Mouse (Mus musculus): Measurements from ENCODE around the gene Hoxc6. TPM values are rescaled to one million over a fixed set of nuclear protein-coding genes. Genes with fewer than 3 reads are reported as not detected.

Gene Hoxc6
- polyA plus RNA-seq, 1 experiment from 2014 or later: 0.11 TPM

DNA sequence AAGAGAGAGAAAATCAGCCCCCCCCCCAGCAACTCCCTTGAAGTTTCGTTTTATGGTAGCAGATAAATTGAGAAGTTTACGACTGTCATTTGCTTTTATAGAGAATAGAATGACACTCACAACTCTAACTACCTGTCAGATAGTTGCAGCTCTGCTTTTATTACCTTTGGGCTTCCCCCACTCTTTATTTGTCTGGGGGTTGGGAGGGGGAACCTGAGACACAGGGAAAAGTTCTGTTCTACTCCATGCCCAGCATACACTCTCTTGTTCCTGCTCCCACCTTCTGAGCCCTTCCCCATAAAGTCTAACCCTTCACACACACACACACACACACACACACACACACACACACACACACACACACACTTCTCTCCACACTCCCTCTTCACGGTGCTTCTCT, 5.2 kb upstream of the Hoxc6 start:
- Histone ChIP-seq H3K9ac (no peak overlapping the region), H3K9me3 (replicated peaks) (no peaks in the 10 kb centered on the region), H3K27ac (replicated peaks) (no peak overlapping the region), H3K4me3 (replicated peaks) (no peak overlapping the region), H3K36me3 (no peaks in the 10 kb centered on the region), H3K27me3 (peaks cover 95% of the 10 kb centered on the region), H3K4me1 (peaks cover 6% of the 10 kb centered on the region; the same call in 1 of the 2 replicates), H3K4me2 (replicated peaks) (no peak overlapping the region)
- ATAC-seq (ENCODE audit: insufficient number of reproducible peaks, low FRiP score, low TSS enrichment, low read depth): no peak
- WGBS: 3% methylated on average over 3 of the region's 3 CpGs

DNA sequence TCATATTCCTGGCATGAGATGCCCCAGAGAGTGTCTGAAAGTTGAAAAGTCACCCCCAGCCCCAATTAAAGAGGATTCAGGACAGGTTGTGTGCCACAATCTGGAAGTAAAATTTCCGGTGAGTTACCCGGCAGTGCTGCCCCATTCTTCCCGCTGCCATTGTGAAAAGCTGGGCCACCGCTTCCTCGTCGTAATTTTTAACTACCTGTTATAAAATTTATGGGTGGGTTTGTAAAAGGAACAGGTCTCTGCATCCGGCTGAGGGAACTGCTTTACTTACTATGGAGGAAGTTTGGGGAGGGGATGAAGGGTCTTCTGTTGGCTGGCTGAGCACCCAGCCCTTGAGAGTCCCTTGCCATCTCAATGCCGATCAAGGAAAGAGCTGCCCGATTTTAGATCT, 1.5 kb upstream of the Hoxc6 start:
- no peaks in the 10 kb centered on the region for H3K9me3 ChIP-seq (replicated peaks)
- H3K4me3 ChIP-seq (replicated peaks): no peak overlapping the region
- H3K27me3 ChIP-seq: peaks cover 97% of the 10 kb centered on the region
- H3K4me2 ChIP-seq (replicated peaks): no peak overlapping the region
- no peak overlapping the region for H3K9ac ChIP-seq
- no peaks in the 10 kb centered on the region for H3K36me3 ChIP-seq
- ATAC-seq (ENCODE audit: insufficient number of reproducible peaks, low FRiP score, low TSS enrichment, low read depth): no peak
- H3K27ac ChIP-seq (replicated peaks): no peak overlapping the region
- WGBS: 2% methylated on average over 9 of the region's 9 CpGs
- peaks cover 19% of the 10 kb centered on the region for H3K4me1 ChIP-seq

DNA sequence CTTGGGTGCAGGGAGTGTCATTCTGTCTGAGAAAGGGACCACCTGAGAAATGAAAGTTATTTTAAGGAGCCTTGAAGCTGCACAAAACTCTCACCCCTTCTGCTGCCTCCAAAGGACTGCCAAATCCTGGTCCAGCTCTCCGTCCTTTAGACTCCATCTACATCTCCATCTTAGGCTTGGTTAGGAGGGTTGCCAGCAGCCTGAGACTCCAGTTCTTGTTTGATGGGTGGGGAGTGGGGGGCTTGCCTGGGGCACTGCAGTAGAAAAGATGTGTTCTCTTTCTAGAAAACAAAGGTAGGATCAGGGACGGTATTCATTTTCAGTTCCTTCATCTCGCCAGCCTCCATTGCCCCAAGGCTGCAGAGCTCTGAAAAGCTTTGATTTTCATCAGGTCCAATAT, 626 bp upstream of the Hoxc6 start:
- 3% methylated on average over 3 of the region's 3 CpGs for WGBS
- Histone ChIP-seq H3K4me2 (replicated peaks) (no peak overlapping the region), H3K9ac (no peak overlapping the region), H3K9me3 (replicated peaks) (no peaks in the 10 kb centered on the region), H3K4me1 (peaks cover 19% of the 10 kb centered on the region), H3K36me3 (no peaks in the 10 kb centered on the region), H3K4me3 (replicated peaks) (no peak overlapping the region), H3K27ac (replicated peaks) (no peak overlapping the region), H3K27me3 (peaks cover 97% of the 10 kb centered on the region)
- ATAC-seq (ENCODE audit: insufficient number of reproducible peaks, low FRiP score, low TSS enrichment, low read depth): no peak

DNA sequence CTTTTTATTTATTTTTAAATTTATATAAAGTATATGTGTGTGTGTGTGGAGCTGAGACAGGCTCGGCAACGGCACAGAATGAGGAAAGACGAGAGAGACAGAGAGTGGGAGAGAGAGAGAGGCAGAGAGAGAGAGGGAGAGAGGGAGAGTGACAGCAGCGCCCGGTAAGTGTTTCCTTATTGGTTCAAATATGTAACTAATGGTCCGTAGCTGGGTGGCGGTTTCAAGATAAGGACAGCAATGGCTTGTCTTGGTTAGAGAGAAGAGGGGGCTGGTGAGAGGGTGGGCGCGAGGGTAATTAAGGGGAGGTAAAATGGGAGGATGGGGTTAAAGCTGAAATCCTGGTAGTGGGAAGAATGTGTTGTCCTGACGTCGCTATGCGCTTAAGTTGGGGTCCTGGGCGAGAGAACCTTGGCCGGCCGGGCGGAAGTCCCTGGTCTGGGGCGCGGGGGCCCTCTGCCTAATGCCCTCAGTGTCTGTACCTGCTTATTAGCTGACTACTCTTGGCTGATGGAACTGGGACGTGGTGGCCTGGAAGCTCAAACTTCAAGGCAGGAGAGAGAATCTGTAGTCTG, 638 bp downstream of the Hoxc6 start:
- Histone ChIP-seq H3K9me3 (replicated peaks) (no peaks in the 10 kb centered on the region), H3K27me3 (peaks cover 97% of the 10 kb centered on the region), H3K36me3 (no peaks in the 10 kb centered on the region), H3K27ac (replicated peaks) (no peak overlapping the region), H3K4me1 (peaks cover 19% of the 10 kb centered on the region), H3K9ac (no peak overlapping the region), H3K4me2 (replicated peaks) (peak overlapping the region; percentile 79), H3K4me3 (replicated peaks) (peak overlapping the region; percentile 47)
- ATAC-seq (ENCODE audit: insufficient number of reproducible peaks, low FRiP score, low TSS enrichment, low read depth): no peak
- WGBS: under 1% methylated on average over 19 of the region's 19 CpGs

DNA sequence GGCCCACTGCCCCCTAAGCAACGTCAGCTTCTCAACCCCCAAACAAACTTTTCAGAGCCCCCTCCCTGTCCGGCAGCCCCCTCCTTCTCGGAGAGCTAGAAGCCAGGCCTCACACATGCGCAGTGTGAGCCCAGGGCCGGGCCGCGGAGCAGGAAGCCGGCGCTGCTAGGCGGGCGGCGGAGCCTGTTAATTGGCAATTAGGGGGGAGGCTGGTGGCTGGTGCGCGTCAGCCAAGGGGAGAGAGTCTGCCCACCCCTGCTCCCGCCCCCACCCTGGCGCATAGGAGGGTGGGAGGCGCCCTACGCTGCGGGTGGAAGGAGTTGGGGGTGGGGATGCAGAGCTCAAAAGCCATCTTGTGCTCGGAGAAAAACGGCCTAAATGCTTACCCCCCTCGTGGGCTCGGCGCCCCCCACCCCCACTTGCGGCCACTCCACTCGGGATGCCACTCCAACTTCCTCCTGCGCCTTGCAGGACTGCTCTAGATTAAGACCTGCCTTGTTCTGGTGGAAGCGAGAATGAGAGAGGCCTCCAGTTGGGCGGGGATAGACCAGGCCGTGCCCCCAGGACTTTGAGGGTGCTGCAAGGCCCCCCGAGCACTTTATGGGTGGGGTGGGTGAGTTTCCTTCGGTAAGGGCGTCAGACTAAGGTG, 1.2 kb downstream of the Hoxc6 start:
- ATAC-seq (ENCODE audit: insufficient number of reproducible peaks, low FRiP score, low TSS enrichment, low read depth): peak; percentile 47; the same call in 1 of the 2 replicates
- Histone ChIP-seq H3K27ac (replicated peaks) (no peak overlapping the region), H3K4me1 (peaks cover 19% of the 10 kb centered on the region), H3K4me3 (replicated peaks) (peak overlapping the region; percentile 47), H3K9ac (peak overlapping the region; percentile 26), H3K4me2 (replicated peaks) (peak overlapping the region; percentile 79), H3K9me3 (replicated peaks) (no peaks in the 10 kb centered on the region), H3K27me3 (peaks cover 98% of the 10 kb centered on the region), H3K36me3 (no peaks in the 10 kb centered on the region)
- under 1% methylated on average over 33 of the region's 33 CpGs for WGBS

DNA sequence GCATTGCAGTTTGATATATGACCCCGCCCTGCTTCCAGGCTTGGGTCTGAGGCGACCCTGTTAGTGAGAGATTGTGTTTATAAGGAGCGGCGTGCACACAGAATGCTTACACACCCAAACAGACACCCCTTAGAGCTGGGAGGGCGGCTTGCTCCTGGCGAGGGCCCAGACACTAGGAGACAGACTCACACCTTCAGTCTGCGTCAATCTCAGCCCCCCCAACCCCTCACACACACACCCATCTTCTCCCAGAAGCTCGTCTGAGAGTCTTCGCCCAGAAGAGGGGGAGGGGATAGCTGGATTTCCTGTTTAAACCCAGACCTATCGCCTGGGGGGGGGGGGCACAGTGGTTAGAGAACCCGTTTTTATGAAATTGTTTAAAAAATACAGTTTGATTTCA, 1.9 kb downstream of the Hoxc6 start:
- 0 out of 2 replicates have a peak, but pooled peaks have one; percentile 19 for ATAC-seq (ENCODE audit: insufficient number of reproducible peaks, low FRiP score, low TSS enrichment, low read depth)
- peak overlapping the region; percentile 79; the same call in 1 of the 2 replicates for H3K4me2 ChIP-seq (replicated peaks)
- no peaks in the 10 kb centered on the region for H3K9me3 ChIP-seq (replicated peaks)
- no peak overlapping the region for H3K27ac ChIP-seq (replicated peaks)
- peak overlapping the region; percentile 47 for H3K4me3 ChIP-seq (replicated peaks)
- H3K9ac ChIP-seq: no peak overlapping the region
- 2% methylated on average over 11 of the region's 11 CpGs for WGBS
- H3K4me1 ChIP-seq: peaks cover 19% of the 10 kb centered on the region
- peaks cover 98% of the 10 kb centered on the region for H3K27me3 ChIP-seq
- H3K36me3 ChIP-seq: no peaks in the 10 kb centered on the region

DNA sequence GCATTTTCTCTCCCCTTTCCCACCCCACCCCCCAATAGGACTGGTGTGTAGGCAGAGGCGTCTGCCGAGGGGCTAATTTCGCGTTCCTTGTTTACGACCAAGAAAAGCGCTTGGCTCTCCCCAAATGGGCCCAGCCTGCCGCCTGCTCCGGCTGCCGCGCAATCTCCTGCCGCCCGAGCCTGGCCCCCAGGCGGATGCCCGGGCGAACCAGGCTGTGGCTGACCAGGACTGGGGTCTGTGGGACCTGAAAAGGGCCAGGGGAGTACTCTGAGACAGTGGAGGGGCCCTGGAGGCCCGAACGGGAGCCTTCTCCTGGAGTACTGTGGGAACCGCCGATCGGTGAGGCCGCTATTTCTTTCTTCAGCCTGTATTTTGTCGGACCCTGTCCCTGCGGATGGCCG, 2.4 kb downstream of the Hoxc6 start:
- Histone ChIP-seq H3K4me1 (peaks cover 19% of the 10 kb centered on the region), H3K27ac (replicated peaks) (no peak overlapping the region), H3K4me3 (replicated peaks) (0 out of 2 replicates have a peak overlapping the region, but pooled peaks have one; percentile 10), H3K9ac (no peak overlapping the region), H3K9me3 (replicated peaks) (no peaks in the 10 kb centered on the region), H3K36me3 (no peaks in the 10 kb centered on the region), H3K27me3 (peaks cover 98% of the 10 kb centered on the region), H3K4me2 (replicated peaks) (no peak overlapping the region)
- 2% methylated on average over 24 of the region's 24 CpGs for WGBS
- ATAC-seq (ENCODE audit: insufficient number of reproducible peaks, low FRiP score, low TSS enrichment, low read depth): no peak

DNA sequence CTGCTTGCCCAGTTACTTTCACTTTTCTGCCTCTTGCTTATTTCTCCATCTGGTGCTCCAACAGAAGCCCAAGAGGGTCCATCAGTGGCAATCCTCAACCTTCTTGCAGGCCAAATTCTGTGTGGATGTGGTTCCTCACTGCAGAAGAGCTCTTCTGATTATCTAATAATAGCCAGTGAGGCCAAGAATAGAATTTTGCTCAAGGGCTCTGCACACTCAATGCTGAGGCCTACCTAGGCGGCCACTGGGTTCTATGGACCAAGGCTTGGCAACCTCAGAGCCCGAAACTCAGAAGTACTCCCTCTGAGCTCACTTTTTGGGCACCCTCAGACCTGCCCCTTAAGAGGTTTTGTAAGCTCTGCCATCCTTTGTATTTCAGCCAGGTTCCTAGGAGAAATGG, 3.3 kb downstream of the Hoxc6 start:
- Histone ChIP-seq H3K9me3 (replicated peaks) (no peaks in the 10 kb centered on the region), H3K36me3 (no peaks in the 10 kb centered on the region), H3K4me2 (replicated peaks) (no peak overlapping the region), H3K9ac (no peak overlapping the region), H3K27me3 (peaks cover 98% of the 10 kb centered on the region), H3K4me1 (peaks cover 19% of the 10 kb centered on the region), H3K4me3 (replicated peaks) (no peak overlapping the region), H3K27ac (replicated peaks) (no peak overlapping the region)
- no peak for ATAC-seq (ENCODE audit: insufficient number of reproducible peaks, low FRiP score, low TSS enrichment, low read depth)
- 13% methylated on average over 2 of the region's 2 CpGs for WGBS

DNA sequence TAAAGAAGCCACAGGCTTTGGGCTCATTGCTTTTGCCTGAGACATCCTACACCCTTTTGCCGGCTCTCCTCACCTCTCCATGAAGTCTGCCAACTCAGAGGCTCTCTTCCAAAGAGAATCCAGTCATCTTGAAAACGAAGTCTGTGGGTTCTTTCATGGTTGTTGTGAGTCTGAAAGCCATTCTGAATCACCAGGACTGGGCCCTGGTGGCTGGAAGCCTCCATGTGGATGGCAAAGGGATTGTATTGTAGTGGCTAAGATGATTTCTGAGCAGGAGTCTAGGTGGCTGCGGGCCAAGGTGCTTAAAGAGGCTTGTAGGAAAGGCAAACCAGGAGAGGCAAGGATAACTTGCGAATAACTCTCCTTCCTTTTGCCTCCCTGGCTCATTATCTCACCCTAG, 4.1 kb downstream of the Hoxc6 start:
- no peak overlapping the region for H3K4me2 ChIP-seq (replicated peaks)
- WGBS: 9% methylated on average over 4 of the region's 4 CpGs
- no peaks in the 10 kb centered on the region for H3K36me3 ChIP-seq
- H3K9ac ChIP-seq: no peak overlapping the region
- H3K4me3 ChIP-seq (replicated peaks): no peak overlapping the region
- no peaks in the 10 kb centered on the region for H3K9me3 ChIP-seq (replicated peaks)
- peaks cover 19% of the 10 kb centered on the region for H3K4me1 ChIP-seq
- H3K27me3 ChIP-seq: peaks cover 98% of the 10 kb centered on the region
- H3K27ac ChIP-seq (replicated peaks): no peak overlapping the region
- ATAC-seq (ENCODE audit: insufficient number of reproducible peaks, low FRiP score, low TSS enrichment, low read depth): no peak

DNA sequence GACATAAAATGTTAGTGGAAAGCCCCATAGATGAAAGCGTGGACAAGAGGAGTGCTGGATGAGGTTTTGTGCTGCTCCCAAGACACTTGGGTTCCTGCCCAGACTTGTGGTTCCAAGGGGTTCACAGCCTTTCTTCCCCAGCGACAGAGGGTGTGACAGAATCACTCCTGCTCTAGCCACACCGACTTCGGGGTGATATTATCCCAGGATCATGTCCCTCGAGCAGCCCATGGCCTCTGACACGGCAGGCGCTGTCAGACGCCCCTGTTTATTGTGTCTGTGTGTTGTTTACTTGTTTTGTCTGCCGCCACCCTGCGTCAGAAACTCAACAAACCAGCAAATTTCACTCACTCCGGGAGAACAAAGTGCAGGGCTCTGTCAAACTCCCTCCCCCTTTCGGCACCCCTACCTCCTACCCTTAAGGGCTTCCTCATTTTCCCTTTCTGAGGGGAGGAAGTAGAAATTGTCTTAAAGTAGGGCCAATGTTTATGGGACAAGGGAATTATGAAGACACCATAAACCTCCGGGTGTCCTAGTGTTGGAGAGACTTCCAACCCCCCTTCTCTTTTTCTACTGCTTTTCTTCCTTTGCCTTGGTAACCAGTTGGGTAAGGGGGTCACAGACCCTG, 4.9 kb downstream of the Hoxc6 start:
- no peak for ATAC-seq (ENCODE audit: insufficient number of reproducible peaks, low FRiP score, low TSS enrichment, low read depth)
- WGBS: 5% methylated on average over 13 of the region's 13 CpGs
- H3K27ac ChIP-seq (replicated peaks): no peak overlapping the region

DNA sequence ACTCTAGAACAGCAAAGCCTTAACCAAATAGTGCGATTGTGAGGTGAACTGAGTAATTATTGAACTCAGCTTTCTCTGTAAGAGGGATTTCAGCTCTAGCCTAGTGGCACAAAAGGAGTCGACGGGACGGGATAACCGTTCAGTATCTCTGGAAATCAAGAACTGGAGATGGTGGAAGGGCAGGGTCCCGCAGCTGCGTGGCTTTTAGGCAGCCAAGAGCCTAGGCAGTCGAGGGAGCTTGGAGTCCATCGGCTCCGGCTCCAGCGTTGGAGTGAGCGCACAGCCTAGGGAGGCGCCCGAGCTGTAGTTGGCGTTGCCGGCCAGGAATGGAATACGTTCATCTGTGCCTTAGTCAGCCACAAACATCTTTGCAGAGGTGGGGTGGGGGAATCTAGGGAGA, 7.3 kb downstream of the Hoxc6 start:
- Histone ChIP-seq H3K9ac (no peak overlapping the region), H3K4me2 (replicated peaks) (no peak overlapping the region), H3K27ac (replicated peaks) (no peak overlapping the region), H3K27me3 (peaks cover 98% of the 10 kb centered on the region), H3K9me3 (replicated peaks) (no peaks in the 10 kb centered on the region), H3K4me3 (replicated peaks) (no peak overlapping the region), H3K4me1 (peaks cover 3% of the 10 kb centered on the region), H3K36me3 (no peaks in the 10 kb centered on the region)
- no peak for ATAC-seq (ENCODE audit: insufficient number of reproducible peaks, low FRiP score, low TSS enrichment, low read depth)
- WGBS: under 1% methylated on average over 17 of the region's 17 CpGs

More for the DNA sequence above, 4.9 kb downstream of the Hoxc6 start:
- peaks cover 19% of the 10 kb centered on the region for H3K4me1 ChIP-seq
- H3K36me3 ChIP-seq: no peaks in the 10 kb centered on the region
- H3K4me3 ChIP-seq (replicated peaks): no peak overlapping the region
- no peak overlapping the region for H3K9ac ChIP-seq
- no peaks in the 10 kb centered on the region for H3K9me3 ChIP-seq (replicated peaks)
- H3K27me3 ChIP-seq: peaks cover 98% of the 10 kb centered on the region
- H3K4me2 ChIP-seq (replicated peaks): no peak overlapping the region
